Mouse (Mus musculus) T-cell, adult 2 months (primary cell): ENCODE data around the gene Aqr.

ENCODE experiments used
- DNase-seq: peaks from one replicate; pipeline ENCODE4 v3.0.0; 2022; ENCODE audit warnings: low spot score

Gene Aqr

GRCm38 (mm10) chr2:114060071-114060591 lies 126.7 kb downstream of the Aqr start:
- no peak for DNase-seq

- DNase-seq = no peak
These were observed 127.2 kb downstream of the Aqr start for GRCm38 (mm10) chr2:114059608-114060007.

- DNase-seq = no peak
These were observed 128.5 kb downstream of the Aqr start for GRCm38 (mm10) chr2:114058226-114058796.

GRCm38 (mm10) chr2:114057303-114057853 lies 129.4 kb downstream of the Aqr start:
- DNase-seq = no peak

- DNase-seq = no peak
These were observed 132.7 kb downstream of the Aqr start for GRCm38 (mm10) chr2:114054129-114054528.

- no peak for DNase-seq
These were observed 133.9 kb downstream of the Aqr start, which contains the start of gene Actc1 for GRCm38 (mm10) chr2:114052696-114053598. Gene Actc1, minus strand, starts transcription at chr2:114053548.

- no peak for DNase-seq
These were observed 135.0 kb downstream of the Aqr start for GRCm38 (mm10) chr2:114051871-114052241.
